Mouse (Mus musculus) forebrain, embryonic 11.5 days (tissue): ENCODE measurements around the gene Spc24. TPM values are rescaled to one million over a fixed set of nuclear protein-coding genes. Genes with fewer than 3 reads are reported as not detected.

Source experiments
- ATAC-seq: fragments of 200-750 bp; cut with Nextera tagmentation; replicated peaks from 2 replicates; pipeline ENCODE4 v1.8.0; 2017; ENCODE audit warnings: moderate TSS enrichment; ENCODE audit not compliant: low FRiP score
- DNase-seq: peaks from one replicate; pipeline ENCODE4 v3.0.0-alpha.2; 2017; ENCODE audit warnings: low spot score
- H3K27ac ChIP-seq: fragments of 300-500 bp; sonication (generic); 2 replicates; pipeline ENCODE4 v1.5.1; 2014; ENCODE audit warnings: low read depth, low read length
- H3K27me3 ChIP-seq: fragments of 300-500 bp; sonication (generic); 2 replicates; pipeline ENCODE4 v1.6.1; 2014; ENCODE audit warnings: mild to moderate bottlenecking, low read length, mixed read lengths; ENCODE audit not compliant: control insufficient read depth, insufficient read depth
- H3K36me3 ChIP-seq: fragments of 300-500 bp; sonication (generic); 2 replicates; pipeline ENCODE4 v1.6.1; 2014; ENCODE audit warnings: mild to moderate bottlenecking, low read length, moderate library complexity, mixed read lengths; ENCODE audit not compliant: control insufficient read depth, insufficient read depth
- H3K4me1 ChIP-seq: fragments of 300-500 bp; sonication (generic); replicated peaks from 2 replicates; pipeline ENCODE4 v1.6.1; 2014; ENCODE audit warnings: low read length, mixed read lengths; ENCODE audit not compliant: control insufficient read depth, insufficient read depth
- H3K4me2 ChIP-seq: fragments of 300-500 bp; sonication (generic); 2 replicates; pipeline ENCODE4 v1.6.1; 2014; ENCODE audit warnings: low read depth, mild to moderate bottlenecking, low read length, moderate library complexity, mixed read lengths; ENCODE audit not compliant: severe bottlenecking
- H3K4me3 ChIP-seq: fragments of 300-500 bp; sonication (generic); 2 replicates; pipeline ENCODE4 v1.5.1; 2014; ENCODE audit warnings: low read depth, low read length
- H3K9ac ChIP-seq: fragments of 300-500 bp; sonication (generic); 2 replicates; pipeline ENCODE4 v1.6.1; 2014; ENCODE audit warnings: low read length
- H3K9me3 ChIP-seq: fragments of 300-500 bp; sonication (generic); 2 replicates; pipeline ENCODE4 v1.6.1; 2016; ENCODE audit warnings: low read length, mixed read lengths; ENCODE audit not compliant: control insufficient read depth
- WGBS: fragments of 180-500 bp; shearing (Covaris S2); extraction: QIAGEN DNeasy Blood & Tissue Kit; methylation state at CpG from one replicate; pipeline ENCODE4 v1.1.7; 2014; 5-methylcytosine and 5-hydroxymethylcytosine counted together
- polyA plus RNA-seq: library from polyadenylated mRNA; unstranded; fragments of >200 nt; fragmentation: Nextera tagmentation; extraction: Ambion mirVana; gene quantifications from 2 replicates; pipeline ENCODE4 v1.2.1, GENCODE M21; 2014

Spc24 gene
- polyA plus RNA-seq: 138 and 162 TPM in 2 replicates

DNA sequence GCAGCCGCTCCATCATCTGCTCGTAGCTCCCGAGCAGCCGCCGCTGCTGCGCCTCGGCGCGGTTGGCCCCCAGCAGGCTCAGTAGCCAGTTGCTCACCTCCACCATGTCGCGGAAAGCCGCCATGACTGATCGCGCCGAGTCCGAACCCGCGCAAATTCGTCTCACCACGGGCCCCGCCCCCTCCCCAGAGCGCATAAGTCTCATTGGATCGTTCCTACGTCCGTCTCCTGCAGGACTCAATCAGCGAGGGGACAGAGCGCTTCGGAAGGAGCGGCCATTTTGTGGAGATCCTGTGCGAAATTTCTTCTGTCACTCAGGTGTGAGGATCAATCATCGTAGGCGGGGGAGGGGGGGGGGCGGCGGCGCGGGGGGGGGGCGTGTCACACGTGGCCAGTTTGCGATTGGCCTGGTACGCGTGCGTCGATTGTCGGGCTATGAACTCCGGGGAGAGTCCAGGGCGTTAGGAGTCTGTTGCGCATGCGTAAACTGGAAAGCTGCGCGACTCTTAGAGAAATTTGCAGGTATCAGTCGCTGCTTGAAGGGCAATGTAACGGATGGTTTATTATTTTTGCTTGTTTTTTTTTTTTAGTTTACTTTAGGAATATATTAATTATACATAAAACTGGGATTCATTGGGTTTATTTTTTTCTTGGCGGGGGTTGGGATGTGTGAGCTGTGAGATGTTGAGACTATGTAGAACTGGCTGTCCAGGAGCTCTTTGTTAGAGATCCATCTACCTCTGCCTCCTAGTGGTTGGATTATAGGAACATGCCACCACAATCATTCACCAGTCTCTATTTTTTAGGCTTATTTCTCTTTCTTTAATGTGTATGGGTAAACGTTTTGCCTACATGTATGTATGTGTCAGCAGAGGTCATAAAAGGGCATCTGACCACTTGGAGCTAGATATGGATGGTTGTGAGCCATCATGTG is at the start of gene Spc24:
Spc24 (minus strand) TSS at position 149 of the 934 bp plus-strand sequence.
- DNase-seq (peak; percentile 97), ATAC-seq (peak; percentile 96)
- Histone ChIP-seq H3K4me3 (peak within 1 kb of the TSS; percentile 81), H3K27ac (peak within 1 kb of the TSS; percentile 66; the same call in 1 of the 2 replicates), H3K4me1 (peaks cover 5% of the 10 kb centered on the region; the same call in 1 of the 2 replicates), H3K36me3 (no peaks in the 10 kb centered on the region), H3K4me2 (peak within 1 kb of the TSS; percentile 71), H3K27me3 (no peaks in the 10 kb centered on the region), H3K9me3 (no peaks in the 10 kb centered on the region), H3K9ac (peak within 1 kb of the TSS; percentile 91)
- WGBS: 1% methylated on average over 50 of the region's 54 CpGs

DNA sequence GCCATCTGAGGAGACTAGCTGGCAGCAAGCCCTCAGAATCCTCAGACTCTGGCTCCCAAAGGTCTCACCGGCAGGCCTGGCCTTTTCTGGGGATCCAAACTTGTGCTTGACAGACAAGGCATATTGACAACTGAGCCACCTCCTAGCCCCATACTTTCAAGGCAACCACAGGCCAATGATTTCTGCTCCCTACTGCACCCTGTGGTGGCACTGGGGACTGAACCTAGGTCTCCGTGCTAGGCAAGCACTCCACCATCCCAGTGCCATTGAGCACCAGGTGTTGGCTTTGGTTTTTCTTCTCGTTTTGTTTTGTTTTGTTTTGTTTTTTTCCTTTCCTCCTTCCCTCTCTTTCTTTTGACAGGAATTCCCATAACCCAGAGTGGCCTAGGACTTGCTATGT is 48.5 kb upstream of the Spc24 start:
- Histone ChIP-seq H3K4me1 (0 out of 2 replicates have a peak, but pooled peaks cover 2% of the 10 kb centered on the region), H3K4me3 (no peak overlapping the region), H3K9ac (no peak overlapping the region), H3K9me3 (no peaks in the 10 kb centered on the region), H3K27ac (no peak overlapping the region), H3K36me3 (no peaks in the 10 kb centered on the region), H3K4me2 (no peak overlapping the region), H3K27me3 (no peaks in the 10 kb centered on the region)
- WGBS: 61% methylated on average over 3 of the region's 3 CpGs
- no peak for DNase-seq
- no peak for ATAC-seq

DNA sequence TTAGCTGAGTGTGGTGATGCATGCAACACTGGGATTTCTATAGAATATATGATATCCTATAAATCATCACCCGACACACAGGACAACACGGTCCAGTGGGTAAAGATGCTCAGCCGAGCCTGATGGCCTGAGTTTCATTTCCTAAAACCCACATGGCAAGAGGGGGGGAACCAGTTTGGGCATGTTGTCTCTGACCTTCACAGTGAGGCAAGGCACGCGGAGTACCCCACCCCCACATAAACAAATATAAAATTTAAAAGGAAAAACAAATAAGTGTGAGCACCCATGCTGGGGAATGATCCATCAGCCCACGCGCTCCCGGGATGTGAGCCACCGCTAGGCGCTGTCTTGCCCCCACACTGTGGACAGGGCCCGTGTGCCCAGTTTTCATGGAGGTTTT is 46.9 kb upstream of the Spc24 start:
- H3K27me3 ChIP-seq: no peaks in the 10 kb centered on the region
- no peak for ATAC-seq
- WGBS: 90% methylated on average over 11 of the region's 11 CpGs

DNA sequence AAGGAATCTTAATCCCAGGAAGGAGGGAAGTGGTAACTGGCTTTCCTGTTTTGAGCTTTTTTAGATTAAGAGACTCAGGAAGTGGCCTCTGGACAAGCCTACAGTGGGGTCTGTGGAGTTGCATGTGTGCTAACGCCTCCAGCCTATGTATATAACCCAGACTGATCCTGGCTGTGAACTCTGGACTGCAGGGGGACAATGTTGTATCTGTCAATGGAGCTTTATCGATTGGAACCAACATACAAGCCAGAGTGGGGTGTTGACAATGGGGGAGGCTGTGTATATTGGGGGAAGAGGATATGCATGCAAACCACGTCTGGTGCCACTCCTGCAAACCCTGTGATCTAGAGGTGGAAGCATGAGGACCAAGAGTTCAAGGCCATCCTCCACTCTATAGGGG is 46.3 kb upstream of the Spc24 start:
- 70% methylated on average over 3 of the region's 3 CpGs for WGBS
- no peaks in the 10 kb centered on the region for H3K36me3 ChIP-seq

More for the DNA sequence above, 46.9 kb upstream of the Spc24 start:
- 0 out of 2 replicates have a peak, but pooled peaks cover 2% of the 10 kb centered on the region for H3K4me1 ChIP-seq
- H3K9me3 ChIP-seq: no peaks in the 10 kb centered on the region
- H3K4me2 ChIP-seq: no peak overlapping the region
- H3K36me3 ChIP-seq: no peaks in the 10 kb centered on the region
- no peak for DNase-seq
- no peak overlapping the region for H3K9ac ChIP-seq
- H3K4me3 ChIP-seq: no peak overlapping the region
- H3K27ac ChIP-seq: no peak overlapping the region

GRCm38 (mm10) chr9:21803986-21804644 is 44.0 kb upstream of the Spc24 start:
- Histone ChIP-seq H3K9ac (peak overlapping the region; percentile 29; the same call in 1 of the 2 replicates), H3K4me1 (0 out of 2 replicates have a peak, but pooled peaks cover 2% of the 10 kb centered on the region), H3K27me3 (no peaks in the 10 kb centered on the region), H3K9me3 (no peaks in the 10 kb centered on the region), H3K4me2 (no peak overlapping the region), H3K36me3 (no peaks in the 10 kb centered on the region), H3K27ac (no peak overlapping the region), H3K4me3 (no peak overlapping the region)
- DNase-seq: peak; percentile 88
- 53% methylated on average over 13 of the region's 13 CpGs for WGBS
- ATAC-seq: peak; percentile 94

More for the DNA sequence above, 46.3 kb upstream of the Spc24 start:
- ATAC-seq: no peak
- Histone ChIP-seq H3K9me3 (no peaks in the 10 kb centered on the region), H3K27ac (no peak overlapping the region), H3K4me3 (no peak overlapping the region), H3K4me2 (no peak overlapping the region), H3K4me1 (0 out of 2 replicates have a peak, but pooled peaks cover 2% of the 10 kb centered on the region), H3K27me3 (no peaks in the 10 kb centered on the region), H3K9ac (no peak overlapping the region)
- DNase-seq: no peak

GRCm38 (mm10) chr9:21801591-21801990 is 41.5 kb upstream of the Spc24 start:
- no peaks in the 10 kb centered on the region for H3K9me3 ChIP-seq
- H3K4me1 ChIP-seq: 0 out of 2 replicates have a peak, but pooled peaks cover 5% of the 10 kb centered on the region
- no peak overlapping the region for H3K9ac ChIP-seq
- DNase-seq (no peak), ATAC-seq (no peak)
- no peak overlapping the region for H3K27ac ChIP-seq
- no peaks in the 10 kb centered on the region for H3K36me3 ChIP-seq
- WGBS: 88% methylated on average over 7 of the region's 7 CpGs
- no peaks in the 10 kb centered on the region for H3K27me3 ChIP-seq
- H3K4me2 ChIP-seq: no peak overlapping the region
- no peak overlapping the region for H3K4me3 ChIP-seq

DNA sequence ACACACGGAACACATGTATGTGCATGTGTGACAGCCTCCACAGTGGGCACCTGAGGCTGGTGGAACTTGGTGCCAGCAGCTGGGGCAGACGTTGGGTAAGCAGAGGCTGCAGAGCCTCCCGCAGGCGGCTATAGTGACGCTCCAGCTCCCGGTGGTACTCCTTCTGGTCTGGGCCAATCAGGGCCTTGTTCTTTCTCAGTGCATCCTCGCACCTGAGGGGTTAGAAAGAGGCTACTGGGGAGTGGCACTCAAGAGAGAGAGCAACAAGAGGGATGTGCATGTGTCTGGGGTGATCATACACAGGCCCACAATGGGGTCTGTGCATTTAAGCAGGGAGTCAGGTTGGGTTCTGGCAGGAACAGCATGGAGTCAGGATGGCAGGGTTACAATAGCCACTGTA is 41.0 kb upstream of the Spc24 start:
- Histone ChIP-seq H3K27ac (no peak overlapping the region), H3K9ac (no peak overlapping the region), H3K4me2 (no peak overlapping the region), H3K36me3 (no peaks in the 10 kb centered on the region), H3K27me3 (no peaks in the 10 kb centered on the region), H3K4me1 (peaks cover 7% of the 10 kb centered on the region; the same call in 1 of the 2 replicates), H3K4me3 (no peak overlapping the region), H3K9me3 (no peaks in the 10 kb centered on the region)
- no peak for ATAC-seq
- 65% methylated on average over 7 of the region's 7 CpGs for WGBS
- no peak for DNase-seq

DNA sequence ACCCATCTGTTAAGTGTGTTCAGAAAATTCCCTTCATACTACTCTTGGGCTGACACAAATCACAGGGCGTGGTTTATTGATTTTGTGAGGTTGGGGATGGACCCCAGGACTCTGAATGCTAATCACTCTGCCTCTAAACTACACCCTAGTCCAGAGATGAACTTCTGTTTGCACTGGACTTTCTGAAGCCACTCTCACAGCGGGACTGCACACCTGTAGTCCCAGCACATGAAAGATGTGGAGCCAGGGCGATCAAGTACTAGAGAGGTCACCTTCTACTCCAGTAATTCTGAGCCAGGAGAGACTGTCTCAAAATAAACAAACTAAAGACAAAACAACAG is 38.9 kb upstream of the Spc24 start:
- no peaks in the 10 kb centered on the region for H3K27me3 ChIP-seq
- H3K27ac ChIP-seq: no peak overlapping the region
- H3K4me1 ChIP-seq: peaks cover 6% of the 10 kb centered on the region; the same call in 1 of the 2 replicates
- peak overlapping the region; percentile 92; the same call in 1 of the 2 replicates for H3K4me2 ChIP-seq
- H3K9ac ChIP-seq: no peak overlapping the region; the same call in 1 of the 2 replicates
- WGBS: 62% methylated on average over 3 of the region's 3 CpGs
- peaks cover 2% of the 10 kb centered on the region; the same call in 1 of the 2 replicates for H3K36me3 ChIP-seq
- peak overlapping the region; percentile 52 for H3K4me3 ChIP-seq
- ATAC-seq (no peak), DNase-seq (no peak)
- no peaks in the 10 kb centered on the region for H3K9me3 ChIP-seq
